Mouse (Mus musculus) myocyte (in vitro differentiated cells): ENCODE measurements at regions not wholly inside any gene's neighbourhood (a gene's known extent, or its start where the extent isn't known, plus 50 kb on each side); places are given as distances from the start of the nearest gene placed in this dataset.

Experiments
- CEBPB ChIP-seq: IDR thresholded peaks from 2 replicates; pipeline ENCODE4 v1.6.1; 2011; ENCODE audit warnings: mild to moderate bottlenecking, moderate library complexity; ENCODE audit not compliant: poor library complexity, insufficient read depth, severe bottlenecking
- E2F4 ChIP-seq: IDR thresholded peaks from one replicate; pipeline ENCODE4 v1.6.1; 2011; ENCODE audit warnings: mild to moderate bottlenecking, control low read depth, moderate library complexity; ENCODE audit not compliant: insufficient read depth
- MAX ChIP-seq: IDR thresholded peaks from one replicate; pipeline ENCODE4 v1.6.1; 2011; ENCODE audit warnings: low read depth, mild to moderate bottlenecking, control low read depth
- MYOD1 ChIP-seq, 3 experiments: IDR thresholded peaks; one replicate each; pipeline ENCODE4 v1.6.1; 2011; ENCODE audit warnings: control low read depth in 2 of 3, low read depth in 2 of 3, mild to moderate bottlenecking in 2 of 3, moderate library complexity in 1 of 3; ENCODE audit not compliant: insufficient read length in 2 of 3, control insufficient read depth in 1 of 3
- POLR2A ChIP-seq: IDR thresholded peaks from one replicate; pipeline ENCODE4 v1.6.1; 2011; ENCODE audit warnings: low read depth, mild to moderate bottlenecking, control low read depth, moderate library complexity; ENCODE audit not compliant: insufficient read length
- POLR2AphosphoS2 ChIP-seq: IDR thresholded peaks from one replicate; pipeline ENCODE4 v1.6.1; 2011; ENCODE audit warnings: low read depth, control low read depth; ENCODE audit not compliant: insufficient read length
- TCF12 ChIP-seq: IDR thresholded peaks from one replicate; pipeline ENCODE4 v1.6.1; 2011; ENCODE audit warnings: mild to moderate bottlenecking, control low read depth; ENCODE audit not compliant: poor library complexity, insufficient read depth, severe bottlenecking
- USF1 ChIP-seq: IDR thresholded peaks from one replicate; pipeline ENCODE4 v1.6.1; 2011; ENCODE audit warnings: low read depth, mild to moderate bottlenecking, control low read depth, moderate library complexity

DNA sequence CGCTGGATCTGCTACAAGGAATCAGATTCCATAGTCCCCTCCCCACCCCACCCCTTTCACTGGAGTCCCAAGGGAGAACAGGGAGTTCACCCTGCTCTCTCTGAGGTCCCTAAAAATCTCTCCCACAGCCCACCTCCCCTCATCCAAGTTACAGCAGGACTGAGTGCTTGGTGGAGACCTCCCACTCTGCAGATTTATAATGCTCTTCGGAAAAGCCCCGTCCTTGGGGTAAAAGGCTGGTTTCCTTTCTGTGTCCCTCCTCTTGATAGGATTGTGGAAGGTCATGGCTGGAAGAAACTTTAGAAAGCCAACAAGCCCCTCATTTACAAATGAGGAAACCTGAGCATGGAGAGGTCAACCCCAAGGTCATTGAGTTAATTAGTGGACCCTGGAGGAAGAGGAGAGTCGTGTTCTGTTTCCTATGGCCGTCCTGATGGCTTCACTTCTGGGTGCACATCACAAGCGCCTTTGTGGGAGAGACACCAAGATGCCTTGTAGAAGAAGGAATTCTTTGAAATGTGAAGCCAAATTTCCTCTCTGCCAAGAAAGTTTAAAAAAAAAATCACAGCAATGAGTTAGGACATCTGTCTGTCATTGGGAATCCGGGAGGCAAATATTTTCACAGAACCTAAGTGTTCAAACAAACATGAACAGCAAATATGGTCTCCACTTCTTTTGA, 91.2 kb downstream of the Tmem170b start:
- TF ChIP-seq TCF12 (no peak), POLR2A (no peak), USF1 (no peak), E2F4 (no peak), MAX (no peak), POLR2AphosphoS2 (no peak), CEBPB (no peak), MYOD1 (IDR thresholded peaks at IDR 0.05; ENCODE audit: control insufficient read depth in 1 of 3, insufficient read length in 2 of 3, low read depth in 2 of 3) (no peak)
